Mouse (Mus musculus) midbrain, embryonic 14.5 days (tissue): ENCODE measurements at regions not wholly inside any gene's neighbourhood (a gene's known extent, or its start where the extent isn't known, plus 50 kb on each side); places are given as distances from the start of the nearest gene placed in this dataset.

Experiments used
- ATAC-seq: fragments of 200-750 bp; cut with Nextera tagmentation; 2 replicates; pipeline ENCODE4 v1.8.0; 2017; ENCODE audit warnings: moderate number of reproducible peaks, moderate library complexity; ENCODE audit not compliant: low FRiP score, low TSS enrichment
- DNase-seq: peaks from one replicate; pipeline ENCODE4 v3.0.0-alpha.2; 2015
- H3K27ac ChIP-seq: fragments of 300-500 bp; sonication (generic); replicated peaks from 2 replicates; pipeline ENCODE4 v1.5.1; 2014; ENCODE audit warnings: mild to moderate bottlenecking, low read depth, low read length, moderate library complexity
- H3K27me3 ChIP-seq: fragments of 300-500 bp; sonication (generic); 2 replicates; pipeline ENCODE4 v1.6.1; 2014; ENCODE audit warnings: low read length, control low read depth, mixed read lengths; ENCODE audit not compliant: control insufficient read depth, insufficient read depth
- H3K36me3 ChIP-seq: fragments of 300-500 bp; sonication (generic); 2 replicates; pipeline ENCODE4 v1.6.1; 2014; ENCODE audit warnings: low read length, control low read depth; ENCODE audit not compliant: control insufficient read depth, insufficient read depth
- H3K4me1 ChIP-seq: fragments of 300-500 bp; sonication (generic); 2 replicates; pipeline ENCODE4 v1.6.1; 2014; ENCODE audit warnings: mild to moderate bottlenecking, antibody characterized with exemption, low read length, control low read depth; ENCODE audit not compliant: control insufficient read depth, insufficient read depth
- H3K4me2 ChIP-seq: fragments of 300-500 bp; sonication (generic); 2 replicates; pipeline ENCODE4 v1.6.1; 2014; ENCODE audit warnings: mild to moderate bottlenecking, low read length, moderate library complexity
- H3K4me3 ChIP-seq: fragments of 300-500 bp; sonication (generic); replicated peaks from 2 replicates; pipeline ENCODE4 v1.5.1; 2014; ENCODE audit warnings: low read depth, low read length
- H3K9ac ChIP-seq: fragments of 300-500 bp; sonication (generic); replicated peaks from 2 replicates; pipeline ENCODE4 v1.6.1; 2014; ENCODE audit warnings: mild to moderate bottlenecking, low read length, moderate library complexity
- H3K9me3 ChIP-seq: fragments of 300-500 bp; sonication (generic); 2 replicates; pipeline ENCODE4 v1.6.1; 2016; ENCODE audit warnings: low read length, control low read depth, mixed read lengths; ENCODE audit not compliant: control insufficient read depth
- WGBS: fragments of 180-500 bp; shearing (Covaris S2); extraction: QIAGEN DNeasy Blood & Tissue Kit; methylation state at CpG from one replicate; pipeline ENCODE4 v1.1.7; 2014; 5-methylcytosine and 5-hydroxymethylcytosine counted together

- no peaks in the 10 kb centered on the region for H3K4me1 ChIP-seq
- H3K4me2 ChIP-seq, result no peak overlapping the region
- no peaks in the 10 kb centered on the region for H3K36me3 ChIP-seq
- H3K9ac ChIP-seq, result no peak overlapping the region
- 92% methylated on average over 4 of the region's 4 CpGs for WGBS
- no peak overlapping the region for H3K4me3 ChIP-seq
- H3K27me3 ChIP-seq, result no peaks in the 10 kb centered on the region
- H3K27ac ChIP-seq, result no peak overlapping the region
- DNase-seq, result no peak
- H3K9me3 ChIP-seq, result no peaks in the 10 kb centered on the region
- no peak for ATAC-seq
Measured at GRCm38 (mm10) chr17:61337094-61337493, 1544.0 kb downstream of the Efna5 start.

- no peaks in the 10 kb centered on the region for H3K27me3 ChIP-seq
- H3K9me3 ChIP-seq, result no peaks in the 10 kb centered on the region
- H3K4me2 ChIP-seq, result no peak overlapping the region
- H3K4me1 ChIP-seq, result no peaks in the 10 kb centered on the region
- ATAC-seq (no peak), DNase-seq (no peak)
- H3K36me3 ChIP-seq, result no peaks in the 10 kb centered on the region
- H3K9ac ChIP-seq, result no peak overlapping the region
- H3K27ac ChIP-seq, result no peak overlapping the region
- no peak overlapping the region for H3K4me3 ChIP-seq
Measured at GRCm38 (mm10) chr17:61325401-61325800, 1555.7 kb downstream of the Efna5 start.

GRCm38 (mm10) chr17:61320865-61321264, 1560.3 kb downstream of the Efna5 start:
- no peaks in the 10 kb centered on the region for H3K36me3 ChIP-seq
- WGBS, result 71% methylated on average over 4 of the region's 4 CpGs

GRCm38 (mm10) chr17:61313424-61313823, 1567.7 kb downstream of the Efna5 start:
- Histone ChIP-seq H3K27ac (no peak overlapping the region), H3K4me3 (no peak overlapping the region), H3K4me1 (no peaks in the 10 kb centered on the region), H3K9me3 (no peaks in the 10 kb centered on the region), H3K9ac (no peak overlapping the region), H3K4me2 (no peak overlapping the region), H3K27me3 (no peaks in the 10 kb centered on the region), H3K36me3 (no peaks in the 10 kb centered on the region)
- no peak for DNase-seq
- WGBS, result 97% methylated on average over 2 of the region's 2 CpGs
- no peak for ATAC-seq

More at GRCm38 (mm10) chr17:61320865-61321264, 1560.3 kb downstream of the Efna5 start:
- no peaks in the 10 kb centered on the region for H3K4me1 ChIP-seq
- H3K9ac ChIP-seq, result no peak overlapping the region
- no peak overlapping the region for H3K4me3 ChIP-seq
- no peaks in the 10 kb centered on the region for H3K27me3 ChIP-seq
- H3K4me2 ChIP-seq, result no peak overlapping the region
- H3K9me3 ChIP-seq, result no peaks in the 10 kb centered on the region
- ATAC-seq (no peak), DNase-seq (no peak)
- H3K27ac ChIP-seq, result no peak overlapping the region

- WGBS, result 90% methylated on average over 4 of the region's 4 CpGs
- H3K4me2 ChIP-seq, result no peak overlapping the region
- no peaks in the 10 kb centered on the region for H3K4me1 ChIP-seq
- no peak overlapping the region for H3K27ac ChIP-seq
- H3K36me3 ChIP-seq, result no peaks in the 10 kb centered on the region
- no peak for DNase-seq
- ATAC-seq, result no peak
- no peak overlapping the region for H3K4me3 ChIP-seq
- H3K27me3 ChIP-seq, result no peaks in the 10 kb centered on the region
- H3K9me3 ChIP-seq, result no peaks in the 10 kb centered on the region
- H3K9ac ChIP-seq, result no peak overlapping the region
Measured at GRCm38 (mm10) chr17:61311189-61311588, 1569.9 kb downstream of the Efna5 start.

- no peak overlapping the region for H3K4me3 ChIP-seq
- H3K4me2 ChIP-seq, result no peak overlapping the region
- no peaks in the 10 kb centered on the region for H3K27me3 ChIP-seq
- no peaks in the 10 kb centered on the region for H3K9me3 ChIP-seq
- no peaks in the 10 kb centered on the region for H3K4me1 ChIP-seq
- H3K27ac ChIP-seq, result no peak overlapping the region
- WGBS, result 75% methylated on average over 1 of the region's 1 CpGs
- DNase-seq (no peak), ATAC-seq (no peak)
- H3K9ac ChIP-seq, result no peak overlapping the region
- H3K36me3 ChIP-seq, result no peaks in the 10 kb centered on the region
Measured at GRCm38 (mm10) chr17:61303611-61304010, 1577.5 kb downstream of the Efna5 start.

GRCm38 (mm10) chr17:61301984-61302383, 1579.1 kb downstream of the Efna5 start:
- 62% methylated on average over 1 of the region's 1 CpGs for WGBS
- ATAC-seq, result 0 out of 2 replicates have a peak, but pooled peaks have one; percentile 43

GRCm38 (mm10) chr17:61301171-61301570, 1579.9 kb downstream of the Efna5 start:
- H3K4me1 ChIP-seq, result no peaks in the 10 kb centered on the region
- no peaks in the 10 kb centered on the region for H3K36me3 ChIP-seq
- H3K9me3 ChIP-seq, result no peaks in the 10 kb centered on the region
- ATAC-seq, result no peak; the same call in 1 of the 2 replicates
- no peak for DNase-seq
- no peak overlapping the region for H3K27ac ChIP-seq
- H3K27me3 ChIP-seq, result no peaks in the 10 kb centered on the region
- no peak overlapping the region for H3K9ac ChIP-seq
- no peak overlapping the region for H3K4me2 ChIP-seq
- no peak overlapping the region for H3K4me3 ChIP-seq

More at GRCm38 (mm10) chr17:61301984-61302383, 1579.1 kb downstream of the Efna5 start:
- Histone ChIP-seq H3K4me3 (no peak overlapping the region), H3K4me1 (no peaks in the 10 kb centered on the region), H3K36me3 (no peaks in the 10 kb centered on the region), H3K27ac (no peak overlapping the region), H3K27me3 (no peaks in the 10 kb centered on the region), H3K9ac (no peak overlapping the region), H3K4me2 (no peak overlapping the region), H3K9me3 (no peaks in the 10 kb centered on the region)
- peak; percentile 74 for DNase-seq

- Histone ChIP-seq H3K9me3 (no peaks in the 10 kb centered on the region), H3K36me3 (no peaks in the 10 kb centered on the region), H3K27me3 (no peaks in the 10 kb centered on the region), H3K4me2 (no peak overlapping the region), H3K9ac (no peak overlapping the region), H3K27ac (no peak overlapping the region), H3K4me3 (no peak overlapping the region), H3K4me1 (no peaks in the 10 kb centered on the region)
- DNase-seq (no peak), ATAC-seq (no peak)
- WGBS, result 74% methylated on average over 3 of the region's 3 CpGs
Measured at GRCm38 (mm10) chr17:61291129-61291528, 1590.0 kb downstream of the Efna5 start.
